Mouse (Mus musculus) liver, adult 2 months (tissue): ENCODE measurements around the gene Atp13a1.

ENCODE experiments used
- CTCF ChIP-seq: fragments of 200-500 bp; IDR thresholded peaks from 2 replicates; pipeline ENCODE4 v1.5.1; 2011; ENCODE audit warnings: low read depth, low read length, control low read depth
- POLR2A ChIP-seq: fragments of 200-500 bp; IDR thresholded peaks from 2 replicates; pipeline ENCODE4 v1.6.1; 2011; ENCODE audit warnings: low read length, control low read depth; ENCODE audit not compliant: insufficient read depth; ENCODE audit errors: extremely low read depth

GRCm38 (mm10) chr8:69790773-69791367, at the start of gene Atp13a1, which contains the start of gene Zfp866:
- TF ChIP-seq POLR2A (peak; percentile 74; the same call in 1 of the 2 replicates), CTCF (no peak)
